Mouse (Mus musculus) layer of hippocampus, postnatal 10 days (tissue): Measurements from ENCODE around the gene Spata16. TPM values are rescaled to one million over a fixed set of nuclear protein-coding genes. Genes with fewer than 3 reads are reported as not detected.
A peak's percentile ranks its signal among the peaks of the same experiment; 100 is the strongest.
"Not testable (repeated sequence)": the region's sequence is repeated elsewhere in the genome, so short reads cannot be mapped to it uniquely, and the experiment has no call there.

ENCODE experiments used
- DNase-seq, 2 experiments: peaks; one replicate each; pipeline ENCODE4 v3.0.0; 2021; ENCODE audit warnings: low spot score in 2 of 2
- long read RNA-seq: library from polyadenylated mRNA; stranded (forward); transcript quantifications from one replicate; pipeline ENCODE4 v2.0.0, GENCODE M21; 2023
- total RNA-seq, 2 experiments: library from RNA; stranded (reverse); gene quantifications; 2 replicates each; pipeline ENCODE4 v1.2.3; 2021

Spata16 gene
- total RNA-seq = not detected
- long read RNA-seq = 0 reads

DNA sequence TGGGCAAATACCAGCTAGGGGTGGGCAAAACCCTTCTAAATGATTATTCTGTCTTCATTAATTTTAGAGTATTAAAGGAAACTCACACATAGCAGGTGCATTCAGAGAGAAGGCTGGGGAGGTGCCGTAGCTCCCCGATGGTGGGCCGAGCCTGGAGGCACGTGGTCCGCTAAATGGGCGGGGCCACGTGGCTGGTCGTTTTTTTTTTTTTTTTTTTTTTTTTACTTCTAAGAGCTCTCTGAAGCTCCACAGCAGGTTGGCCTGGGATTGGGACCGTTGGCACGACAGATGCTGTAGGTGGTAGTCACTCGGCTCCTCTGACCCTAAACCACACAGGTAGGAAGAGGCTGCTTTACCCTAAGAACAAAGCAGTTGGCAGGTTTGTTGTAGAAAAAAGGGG, at the start of gene Spata16:
Spata16 (plus strand) TSS at position 219 of the 400 bp plus-strand sequence.
- DNase-seq = no peak

DNA sequence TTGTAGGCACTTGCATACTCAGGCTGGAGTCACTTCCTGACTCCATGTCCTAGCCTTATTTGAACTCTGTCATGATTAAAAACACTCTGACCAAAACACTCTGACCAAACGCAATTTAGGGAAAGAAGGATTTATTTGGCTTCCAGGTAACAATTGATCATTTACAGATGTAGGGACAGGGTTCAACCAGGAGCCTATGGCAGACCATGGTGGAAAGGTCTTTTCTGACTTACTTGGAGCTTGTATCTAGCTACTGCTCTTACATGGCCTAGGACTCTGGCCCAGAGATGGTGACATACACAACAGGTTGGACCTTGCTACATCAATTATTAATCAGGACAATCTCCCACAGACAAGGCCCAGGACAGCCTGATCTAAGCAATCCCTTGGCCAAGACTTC, 32.6 kb upstream of the Spata16 start:
- no peak for DNase-seq

GRCm38 (mm10) chr3:26608531-26608930, 28.9 kb upstream of the Spata16 start:
- DNase-seq = no peak

DNA sequence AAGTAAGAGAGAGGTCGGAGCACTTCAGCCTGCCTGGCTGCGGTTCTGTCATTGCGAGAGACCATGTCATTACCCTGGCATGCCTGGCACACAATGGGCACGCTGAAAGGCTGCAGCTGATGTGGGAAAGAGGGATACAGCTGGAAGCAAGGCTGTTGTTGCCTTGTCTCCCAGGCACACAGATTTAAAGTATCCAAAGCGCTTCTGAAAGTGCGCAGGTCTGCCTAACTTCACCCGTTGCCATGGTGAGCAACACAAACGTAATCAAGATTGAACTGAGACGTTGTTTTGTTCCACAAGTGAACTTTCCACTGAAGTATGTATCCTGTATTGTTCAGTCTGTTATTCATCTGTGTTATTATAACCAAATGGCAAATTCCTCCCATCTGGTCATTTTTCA, 1.8 kb downstream of the Spata16 start:
- peak; percentile 23 to 31 for DNase-seq

DNA sequence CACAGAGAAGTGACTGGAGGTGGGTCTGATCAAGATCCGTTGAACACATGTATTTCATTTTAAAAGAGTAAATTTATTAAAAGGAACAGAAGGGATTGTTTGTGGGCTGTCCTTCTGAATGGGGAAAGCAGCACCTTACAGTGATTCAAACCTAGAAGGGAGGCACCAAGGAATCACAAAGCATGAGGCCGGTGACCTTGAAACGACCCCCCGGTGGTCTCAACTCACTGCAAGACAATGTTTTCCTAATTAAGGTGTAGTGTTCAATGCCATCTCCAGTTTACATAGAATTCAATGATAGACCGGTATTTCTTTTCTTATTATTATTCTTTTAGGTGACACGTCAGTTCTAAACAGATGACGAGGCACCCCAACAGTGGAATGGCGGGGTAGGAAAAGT, 2.4 kb downstream of the Spata16 start:
- no peak for DNase-seq

DNA sequence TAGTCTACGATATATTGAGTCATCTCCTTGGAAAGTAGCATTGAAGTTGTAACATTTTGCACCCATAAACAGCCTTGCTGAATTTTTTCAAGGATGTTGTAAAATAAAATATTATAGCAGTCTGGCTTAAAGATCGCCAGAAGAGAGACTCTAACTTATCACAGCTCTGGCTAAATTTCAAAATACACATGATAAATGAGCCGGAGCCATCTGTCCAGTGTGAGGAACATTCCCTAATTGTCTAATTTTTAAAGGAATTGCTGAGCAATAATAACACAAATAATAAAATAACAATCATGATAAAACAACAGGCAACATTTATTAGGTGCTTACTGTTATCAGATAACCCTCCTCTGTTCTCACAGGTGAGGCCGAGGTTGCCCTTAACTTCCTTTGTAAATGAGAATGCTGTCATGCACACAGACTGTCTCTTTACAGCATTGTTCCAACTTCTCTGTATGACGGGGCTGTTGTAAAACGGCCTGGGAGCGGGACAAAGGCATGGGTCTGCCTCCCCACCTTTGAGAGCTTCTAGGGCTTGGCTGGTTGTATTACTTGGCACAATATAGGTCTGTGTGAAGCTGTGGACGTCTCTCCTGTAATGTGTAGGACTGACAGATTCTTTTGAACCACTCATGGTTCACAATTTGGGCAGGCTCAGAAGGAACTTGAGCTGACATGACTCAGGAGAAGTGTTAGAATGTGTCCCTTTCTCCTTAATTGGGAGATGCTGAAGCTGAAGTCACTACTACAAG, 3.1 kb downstream of the Spata16 start:
- DNase-seq = peak in 1 of 2 experiments; percentile 33

- peak in 1 of 2 experiments; percentile 22 for DNase-seq
Measured at GRCm38 (mm10) chr3:26641351-26642249, 4.2 kb downstream of the Spata16 start.

DNA sequence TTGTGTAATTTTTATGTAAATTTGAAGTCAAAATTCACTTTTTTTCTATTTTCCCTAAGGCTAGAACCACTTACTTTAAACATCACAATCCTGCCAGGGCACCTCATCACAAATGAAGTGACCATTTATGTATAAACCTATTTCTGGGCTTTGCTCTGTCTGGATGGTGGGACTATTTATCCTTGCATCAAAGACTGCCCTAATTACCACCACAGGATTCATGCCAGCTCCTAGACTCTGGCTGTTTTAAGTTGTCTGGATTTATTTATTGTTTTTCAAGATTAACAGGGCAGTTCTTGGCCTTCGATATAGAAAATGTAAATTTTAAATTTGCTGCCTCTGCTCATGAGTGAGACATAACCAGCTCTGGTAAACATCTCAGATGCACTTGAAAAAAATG, 6.7 kb downstream of the Spata16 start:
- DNase-seq = no peak

- peak; percentile 28 to 46 for DNase-seq
Measured at GRCm38 (mm10) chr3:26646834-26647233, 9.4 kb downstream of the Spata16 start.

GRCm38 (mm10) chr3:26685832-26686231, 48.4 kb downstream of the Spata16 start:
- no peak for DNase-seq

DNA sequence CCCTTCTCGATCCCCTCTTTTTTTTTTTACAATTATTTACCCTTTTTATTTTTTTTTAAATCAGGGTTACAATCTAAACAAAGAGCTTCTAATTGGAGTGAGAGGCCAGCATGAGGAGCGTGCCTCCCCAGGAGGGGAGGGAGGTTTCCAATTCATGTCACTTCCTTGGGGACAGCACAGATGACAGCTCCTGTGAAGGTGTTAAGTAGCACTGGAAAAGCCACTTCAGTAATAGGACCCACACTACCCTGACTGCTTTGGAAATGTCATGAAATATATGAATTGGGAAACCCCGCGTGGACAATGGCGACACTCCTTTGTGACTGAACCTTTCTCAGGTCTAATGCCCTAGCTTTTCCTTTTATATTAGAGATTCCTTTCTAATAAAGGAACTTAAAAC, 72.1 kb downstream of the Spata16 start:
- DNase-seq = not testable (repeated sequence)

- DNase-seq = no peak
Measured at GRCm38 (mm10) chr3:26727526-26727925, 90.1 kb downstream of the Spata16 start.

DNA sequence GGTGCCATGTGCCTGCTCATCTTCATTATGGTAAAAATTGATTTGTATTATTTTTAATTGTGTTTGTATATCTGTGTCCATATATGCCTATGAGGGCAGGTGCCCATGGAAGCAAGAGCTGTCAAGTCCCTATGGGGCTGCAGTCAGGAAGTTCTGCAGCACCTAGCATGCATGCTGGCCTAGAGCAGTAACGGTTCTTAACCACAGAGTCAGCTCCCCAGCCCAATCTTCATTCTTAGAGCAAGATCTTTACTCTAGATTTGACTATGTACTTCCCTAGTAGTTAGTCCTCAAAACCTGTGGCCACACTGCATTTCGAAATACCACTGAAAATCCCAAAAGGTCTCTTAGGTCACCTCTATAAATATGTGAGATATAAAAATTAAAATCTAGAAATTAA, 113.1 kb downstream of the Spata16 start:
- no peak for DNase-seq

GRCm38 (mm10) chr3:26752441-26752840, 115.0 kb downstream of the Spata16 start:
- DNase-seq = no peak

DNA sequence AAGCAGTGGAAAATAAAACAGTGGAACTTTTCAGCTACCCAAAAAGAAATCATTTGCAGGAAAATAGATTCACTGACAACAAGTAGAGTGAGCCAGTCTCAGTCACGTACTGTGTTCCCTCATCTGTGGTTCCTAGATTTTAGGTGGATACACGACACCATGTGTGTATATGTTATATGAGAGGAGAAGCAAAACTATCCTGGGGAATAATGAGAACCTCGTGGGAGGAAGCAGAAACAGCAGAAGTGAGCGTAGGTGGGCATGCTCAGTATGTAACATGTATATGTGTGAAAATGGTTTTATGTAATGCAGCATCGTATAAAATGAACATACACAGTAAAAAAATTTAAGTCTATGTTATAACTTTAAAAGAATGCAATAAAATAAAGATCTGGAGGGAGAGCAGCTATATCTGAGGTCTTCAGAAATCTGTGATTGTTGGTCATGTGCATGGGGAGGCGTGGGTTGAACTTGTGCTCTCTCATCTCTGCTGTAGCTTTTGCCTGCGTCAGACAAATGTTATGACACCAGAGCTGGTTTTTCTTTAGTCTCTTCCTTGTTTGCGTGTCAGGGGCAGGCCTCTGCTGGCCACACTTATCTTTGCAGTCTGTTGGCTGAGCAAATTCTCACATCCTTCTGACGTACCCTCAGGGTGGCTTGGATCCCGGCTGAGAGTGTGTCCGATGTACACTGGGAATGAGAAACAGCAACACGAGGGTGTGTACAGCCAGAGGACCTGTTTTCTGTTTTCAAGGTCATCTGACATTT, 156.1 kb downstream of the Spata16 start:
- no peak for DNase-seq

- DNase-seq = no peak
Measured at GRCm38 (mm10) chr3:26795851-26796538, 158.6 kb downstream of the Spata16 start.

- DNase-seq = no peak
Measured at GRCm38 (mm10) chr3:26796954-26797353, 159.5 kb downstream of the Spata16 start.

- DNase-seq = no peak
Measured at GRCm38 (mm10) chr3:26814307-26814706, 176.9 kb downstream of the Spata16 start.

DNA sequence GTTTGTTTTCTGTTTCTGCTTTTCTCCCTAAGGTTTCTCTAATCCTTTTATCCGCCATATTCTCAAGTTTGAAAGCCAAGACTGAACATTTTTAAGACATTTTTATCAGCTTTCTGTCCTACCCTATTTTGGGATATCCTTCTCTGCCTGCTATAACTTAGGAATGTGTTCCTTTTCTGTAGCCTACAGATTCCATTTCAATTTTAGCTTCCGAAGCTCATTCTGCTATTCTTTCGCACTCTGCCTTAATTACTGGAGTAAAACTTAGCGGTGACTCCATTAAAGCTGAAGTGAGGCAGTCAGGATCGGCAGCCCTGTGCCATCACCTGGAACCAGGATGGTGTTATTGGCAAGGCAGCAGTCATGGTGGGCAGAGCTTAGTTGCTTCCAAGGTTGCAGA, 178.3 kb downstream of the Spata16 start:
- no peak for DNase-seq

- DNase-seq = no peak
Measured at GRCm38 (mm10) chr3:26819398-26819797, 182.0 kb downstream of the Spata16 start.
